Mouse (Mus musculus) G1E (cell line): ENCODE measurements around the gene Peli1.

ENCODE experiments used
- CTCF ChIP-seq: IDR thresholded peaks from 2 replicates; pipeline ENCODE4 v1.5.1; 2012; ENCODE audit warnings: low read depth, low read length, inconsistent platforms, mixed read lengths
- GATA1 ChIP-seq: IDR thresholded peaks from 2 replicates; pipeline ENCODE4 v1.6.1; 2012; ENCODE audit warnings: borderline replicate concordance, low read length, inconsistent platforms, mixed read lengths
- GATA2 ChIP-seq: IDR thresholded peaks from 2 replicates; pipeline ENCODE4 v1.6.1; 2012; ENCODE audit warnings: low read depth, low read length, inconsistent platforms, borderline replicate concordance
- POLR2AphosphoS5 ChIP-seq: IDR thresholded peaks from 2 replicates; pipeline ENCODE4 v1.6.1; 2012; ENCODE audit warnings: low read depth, low read length, inconsistent platforms; ENCODE audit not compliant: insufficient replicate concordance
- TAL1 ChIP-seq: conservative IDR thresholded peaks from 2 replicates; pipeline ENCODE4 v1.6.1; 2012; ENCODE audit warnings: low read depth, low read length, inconsistent platforms, mixed read lengths

DNA sequence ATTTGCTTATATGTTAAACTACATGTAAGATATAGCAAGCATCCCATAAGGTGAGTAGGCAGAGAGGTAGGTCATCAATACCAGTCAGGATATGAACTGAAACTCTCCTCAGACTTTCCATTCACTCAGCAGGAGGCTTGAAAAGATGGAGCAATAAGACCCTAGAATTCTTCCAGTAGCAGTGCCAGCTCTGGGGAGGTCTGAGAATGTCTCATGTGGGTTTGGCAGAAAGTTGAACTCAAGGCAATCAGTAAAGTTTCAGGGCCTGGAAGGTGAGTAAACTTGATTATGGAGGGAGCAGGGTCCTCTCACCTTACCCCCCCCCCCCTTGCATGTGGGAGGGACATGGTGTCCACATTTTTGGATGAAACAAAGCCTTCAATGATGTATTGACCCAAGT lies 36.5 kb upstream of the Peli1 start:
- TF ChIP-seq TAL1 (no peak), CTCF (no peak), GATA1 (no peak), POLR2AphosphoS5 (no peak), GATA2 (no peak)
